Mouse (Mus musculus): ENCODE results near the gene Sptlc2. TPM values are rescaled to one million over a fixed set of nuclear protein-coding genes. Genes with fewer than 3 reads are reported as not detected.

Gene Sptlc2
- polyA plus RNA-seq, 1 experiment, result 12.5 TPM

GRCm38 (mm10) chr12:87397126-87397525, 9.0 kb upstream of the Sptlc2 start:
- no peak for DNase-seq (ENCODE audit: low read depth)

- no peak for DNase-seq (ENCODE audit: low read depth)
Measured at GRCm38 (mm10) chr12:87394316-87394715, 6.2 kb upstream of the Sptlc2 start.

GRCm38 (mm10) chr12:87393447-87394145, 5.4 kb upstream of the Sptlc2 start:
- no peak for DNase-seq (ENCODE audit: low read depth)

GRCm38 (mm10) chr12:87391355-87391754, 3.2 kb upstream of the Sptlc2 start:
- DNase-seq (ENCODE audit: low read depth), result no peak

- no peak for DNase-seq (ENCODE audit: low read depth)
Measured at GRCm38 (mm10) chr12:87389231-87389630, 1.1 kb upstream of the Sptlc2 start.

GRCm38 (mm10) chr12:87387171-87388121, 709 bp downstream of the Sptlc2 start:
- DNase-seq (ENCODE audit: low read depth), result no peak

- DNase-seq (ENCODE audit: low read depth), result no peak
Measured at GRCm38 (mm10) chr12:87385051-87385450, 3.1 kb downstream of the Sptlc2 start.

GRCm38 (mm10) chr12:87381380-87381682, 6.8 kb downstream of the Sptlc2 start:
- DNase-seq (ENCODE audit: low read depth), result no peak

GRCm38 (mm10) chr12:87380586-87381379, 7.4 kb downstream of the Sptlc2 start:
- no peak for DNase-seq (ENCODE audit: low read depth)

- no peak for DNase-seq (ENCODE audit: low read depth)
Measured at GRCm38 (mm10) chr12:87379496-87379895, 8.7 kb downstream of the Sptlc2 start.

GRCm38 (mm10) chr12:87374159-87374558, 14.0 kb downstream of the Sptlc2 start:
- DNase-seq (ENCODE audit: low read depth), result no peak

- no peak for DNase-seq (ENCODE audit: low read depth)
Measured at GRCm38 (mm10) chr12:87369319-87369718, 18.8 kb downstream of the Sptlc2 start.

- DNase-seq (ENCODE audit: low read depth), result no peak
Measured at GRCm38 (mm10) chr12:87368092-87368491, 20.1 kb downstream of the Sptlc2 start.

- no peak for DNase-seq (ENCODE audit: low read depth)
Measured at GRCm38 (mm10) chr12:87365676-87366075, 22.5 kb downstream of the Sptlc2 start.

GRCm38 (mm10) chr12:87362111-87362510, 26.0 kb downstream of the Sptlc2 start:
- DNase-seq (ENCODE audit: low read depth), result no peak

- peak; percentile 38 for DNase-seq (ENCODE audit: low read depth)
Measured at GRCm38 (mm10) chr12:87348029-87348428, 40.1 kb downstream of the Sptlc2 start.

- no peak for DNase-seq (ENCODE audit: low read depth)
Measured at GRCm38 (mm10) chr12:87347511-87347910, 40.6 kb downstream of the Sptlc2 start.

- no peak for DNase-seq (ENCODE audit: low read depth)
Measured at GRCm38 (mm10) chr12:87343084-87343605, 45.0 kb downstream of the Sptlc2 start.

- DNase-seq (ENCODE audit: low read depth), result no peak
Measured at GRCm38 (mm10) chr12:87338082-87338481, 50.1 kb downstream of the Sptlc2 start.

- no peak for DNase-seq (ENCODE audit: low read depth)
Measured at GRCm38 (mm10) chr12:87334886-87335285, 53.3 kb downstream of the Sptlc2 start.

- no peak for DNase-seq (ENCODE audit: low read depth)
Measured at GRCm38 (mm10) chr12:87333794-87334193, 54.4 kb downstream of the Sptlc2 start.

GRCm38 (mm10) chr12:87332511-87332910, 55.6 kb downstream of the Sptlc2 start:
- DNase-seq (ENCODE audit: low read depth), result no peak
